Mouse (Mus musculus) thymus, postnatal 14 days (tissue): ENCODE results near the gene Use1.
"Not testable (repeated sequence)": the region's sequence is repeated elsewhere in the genome, so short reads cannot be mapped to it uniquely, and the experiment has no call there.

ENCODE experiments used
- DNase-seq: peaks from one replicate; pipeline ENCODE4 v3.0.0; 2021

Use1 gene

DNA sequence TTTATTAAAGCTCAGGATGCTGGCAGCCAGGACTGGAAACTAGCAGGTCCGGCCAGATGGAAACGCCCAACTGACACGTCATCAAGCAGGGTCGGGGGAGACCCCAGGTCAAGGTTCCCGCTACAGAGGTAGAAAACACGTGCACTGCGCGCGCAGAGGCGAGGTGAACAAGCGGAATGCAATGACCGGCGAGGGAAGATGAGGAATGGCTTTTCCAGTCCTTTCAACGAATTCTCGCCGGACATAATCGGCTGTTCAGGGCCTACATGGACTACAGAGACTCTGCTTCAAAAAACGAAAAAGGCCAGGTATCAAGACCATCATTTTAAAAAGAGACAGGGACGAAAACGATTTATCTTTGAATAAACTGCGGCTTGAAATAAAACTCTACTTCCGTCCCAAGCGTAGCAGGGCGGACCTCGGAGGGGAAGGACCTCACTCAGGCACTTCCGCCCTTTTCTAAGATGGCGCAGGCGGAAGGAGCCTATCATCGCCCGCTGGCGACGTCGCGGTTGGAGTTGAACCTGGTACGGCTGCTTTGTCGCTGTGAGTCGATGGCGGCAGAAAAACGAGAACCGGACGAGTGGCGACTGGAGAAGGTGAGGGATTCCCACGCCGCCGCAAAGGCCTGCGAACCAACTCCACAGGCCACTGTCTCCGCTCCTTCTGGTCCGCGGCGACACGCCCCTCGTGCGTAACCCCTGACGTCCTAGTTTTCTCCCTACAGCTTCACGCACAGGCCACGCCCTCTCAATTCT lies at the start of gene Use1:
Gene Use1, plus strand, starts transcription at position 78 of the 758 bp plus-strand sequence.
- peak; percentile 94 for DNase-seq

- not testable (repeated sequence) for DNase-seq
Observed at GRCm38 (mm10) chr8:71318610-71319009, 48.0 kb upstream of the Use1 start.

DNA sequence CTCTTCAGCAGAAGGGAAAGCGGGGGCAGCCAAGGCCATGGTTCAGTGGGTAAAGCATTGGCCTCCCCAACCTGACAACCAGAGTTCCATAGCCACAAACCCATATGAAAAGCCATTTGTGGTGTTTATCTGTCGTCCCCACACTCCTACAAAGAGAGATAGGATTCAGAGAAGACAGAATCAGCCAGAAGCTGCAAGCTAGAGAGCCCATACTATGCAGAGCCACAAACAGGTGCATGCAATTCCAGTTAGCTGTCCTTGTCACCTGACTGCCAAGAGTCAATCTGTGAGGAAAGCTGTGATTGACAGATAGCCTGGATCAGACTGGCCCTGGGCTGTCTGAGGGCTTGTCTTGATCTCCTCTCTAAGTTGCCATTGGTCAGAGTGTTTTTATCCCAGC lies 46.9 kb upstream of the Use1 start:
- DNase-seq, result not testable (repeated sequence)

GRCm38 (mm10) chr8:71322939-71323338 lies 43.7 kb upstream of the Use1 start:
- DNase-seq, result no peak

DNA sequence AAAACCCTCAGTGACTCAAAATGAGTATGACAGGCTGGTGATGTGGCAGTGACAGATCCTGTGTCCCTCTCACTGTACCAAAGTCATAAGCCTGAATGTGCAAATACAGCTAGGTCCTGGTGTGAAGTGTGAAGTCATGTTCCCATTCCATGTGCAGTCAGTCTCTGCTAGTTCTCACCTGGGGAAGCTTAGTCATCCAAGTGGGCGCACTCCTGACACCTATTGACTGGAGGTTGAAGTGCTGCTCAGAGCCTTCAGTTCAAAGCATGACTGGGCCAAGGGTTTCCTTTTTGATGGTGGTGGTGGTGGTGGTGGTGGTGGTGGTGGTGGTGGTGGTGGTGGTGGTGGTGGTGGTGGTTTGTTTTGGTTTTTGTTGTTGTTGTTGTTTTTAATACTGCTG lies 41.8 kb upstream of the Use1 start:
- DNase-seq, result peak; percentile 31

- DNase-seq, result not testable (repeated sequence)
Observed at GRCm38 (mm10) chr8:71337834-71338233, 28.8 kb upstream of the Use1 start.

DNA sequence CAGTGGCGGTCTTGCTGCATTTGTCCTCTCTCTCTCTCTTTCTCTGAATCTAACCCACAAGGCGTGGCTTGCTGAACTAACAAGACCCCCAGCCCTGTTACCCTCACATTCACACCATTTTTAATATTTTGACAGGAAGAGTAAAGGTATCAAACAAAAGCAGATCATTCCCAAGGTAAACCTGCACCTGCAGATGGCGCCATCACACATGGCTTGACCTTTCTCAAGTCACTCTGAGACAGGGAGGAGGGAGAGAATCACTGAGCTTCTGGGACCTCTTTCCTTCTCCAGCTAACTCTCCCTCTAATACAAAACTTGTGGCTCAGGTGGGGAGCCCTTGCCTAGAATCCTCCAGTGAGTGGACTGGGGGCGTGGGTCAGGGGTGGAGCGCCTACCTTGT lies 26.0 kb upstream of the Use1 start:
- DNase-seq, result peak; percentile 56

DNA sequence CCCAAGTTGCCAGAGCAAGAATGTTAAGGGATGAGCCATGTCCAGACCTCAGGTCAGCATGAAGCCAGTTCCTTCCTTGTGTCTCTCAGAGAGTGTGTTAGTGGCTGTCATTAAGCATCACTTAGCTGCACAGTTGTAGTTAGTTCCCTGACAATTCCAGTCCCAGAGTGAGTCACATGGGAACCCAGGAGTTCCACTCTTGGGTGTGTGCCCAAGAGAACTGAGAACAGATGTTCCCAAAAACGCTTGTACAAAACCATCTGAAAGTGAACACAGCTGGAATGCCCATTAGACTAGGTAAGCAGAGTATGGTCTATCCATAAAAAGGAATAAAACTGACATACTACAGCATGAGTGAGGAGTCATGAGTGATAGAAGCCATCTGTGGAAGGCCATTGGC lies 20.1 kb upstream of the Use1 start:
- DNase-seq, result no peak

DNA sequence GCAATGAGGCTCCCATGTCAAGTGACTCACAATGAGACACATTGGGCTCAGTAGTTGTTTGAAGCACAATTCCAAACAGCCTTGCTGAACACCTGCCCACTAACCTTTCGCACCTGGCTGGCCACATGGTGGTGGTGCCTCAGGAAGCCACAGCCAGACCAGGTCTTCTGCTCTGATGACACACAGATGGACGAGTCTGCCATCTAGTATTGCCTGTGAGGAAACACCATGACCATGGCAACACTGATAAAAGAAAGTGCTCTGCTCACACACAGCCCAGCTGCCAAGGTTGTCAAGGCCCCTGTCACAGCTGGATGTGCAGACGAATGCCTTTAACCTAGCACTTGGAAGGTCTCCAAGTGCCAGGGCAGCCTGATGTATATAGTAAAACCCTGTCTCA lies 15.5 kb upstream of the Use1 start:
- no peak for DNase-seq

GRCm38 (mm10) chr8:71351520-71351919 lies 15.1 kb upstream of the Use1 start:
- DNase-seq, result no peak

DNA sequence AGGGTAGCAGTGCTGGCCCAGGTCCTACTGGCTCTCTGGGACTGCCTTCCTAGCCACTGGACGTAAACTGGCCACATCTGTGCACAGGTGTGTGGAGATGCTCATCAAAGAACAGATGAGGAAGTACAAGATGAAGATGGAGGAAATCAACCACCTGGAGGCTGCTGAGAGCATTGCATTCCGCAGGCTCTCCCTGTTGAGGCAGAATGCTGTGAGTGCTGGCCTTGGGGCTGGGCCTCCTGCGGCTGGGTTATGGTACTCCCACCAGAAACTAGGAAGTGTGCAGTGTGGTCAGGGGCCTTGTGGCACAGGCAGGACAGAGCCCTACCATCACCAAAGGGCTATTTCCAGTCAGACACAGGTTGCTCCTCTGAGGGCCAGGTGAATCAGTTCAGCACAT lies 8.6 kb upstream of the Use1 start:
- no peak for DNase-seq

GRCm38 (mm10) chr8:71367529-71368176 lies 1.0 kb downstream of the Use1 start:
- peak; percentile 32 for DNase-seq

DNA sequence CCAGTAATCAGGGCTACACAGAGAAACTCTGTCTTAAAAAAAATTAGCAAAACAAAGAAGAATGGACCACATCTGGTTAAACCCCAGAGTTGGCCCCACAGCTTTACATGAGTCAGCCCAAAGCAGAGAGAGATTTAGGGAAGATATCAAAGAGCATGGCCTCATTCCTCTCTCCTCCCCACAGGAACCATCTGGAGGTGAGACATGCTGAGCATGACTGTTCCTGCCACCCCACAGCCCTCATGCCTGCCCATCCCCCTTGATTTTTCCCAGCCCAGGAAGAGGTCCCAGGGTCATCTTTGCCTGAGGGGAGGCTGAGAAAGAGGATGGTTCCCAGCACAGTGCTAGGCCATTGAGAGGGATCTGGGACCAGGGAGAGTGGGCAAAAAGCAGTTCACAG lies 1.7 kb downstream of the Use1 start:
- DNase-seq, result no peak

- DNase-seq, result no peak
Observed at GRCm38 (mm10) chr8:71369040-71369718, 2.5 kb downstream of the Use1 start.

DNA sequence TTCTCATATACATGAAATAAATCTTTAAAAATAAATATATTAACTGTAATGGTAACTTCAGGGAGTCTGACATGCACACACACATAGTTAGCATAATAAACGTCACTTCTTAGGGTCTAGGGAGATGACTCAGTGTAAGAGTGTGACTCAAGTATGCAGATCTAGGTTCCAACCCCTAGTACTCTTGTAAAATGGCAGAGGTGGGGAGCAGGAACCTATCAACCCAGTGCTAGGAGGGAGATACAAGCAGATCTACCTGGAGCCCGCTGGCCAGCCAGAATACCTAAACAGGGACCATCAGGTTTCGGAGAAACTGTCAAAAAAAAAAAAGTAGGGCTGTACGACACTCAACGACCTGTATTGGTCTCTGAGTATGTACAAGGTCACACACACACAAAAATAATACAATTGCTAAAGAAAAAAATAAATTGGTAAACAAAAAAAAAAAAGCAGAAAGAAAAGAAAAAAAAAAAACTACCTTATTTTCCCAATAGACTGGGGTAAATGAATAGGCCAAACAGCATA lies 4.1 kb downstream of the Use1 start:
- no peak for DNase-seq

DNA sequence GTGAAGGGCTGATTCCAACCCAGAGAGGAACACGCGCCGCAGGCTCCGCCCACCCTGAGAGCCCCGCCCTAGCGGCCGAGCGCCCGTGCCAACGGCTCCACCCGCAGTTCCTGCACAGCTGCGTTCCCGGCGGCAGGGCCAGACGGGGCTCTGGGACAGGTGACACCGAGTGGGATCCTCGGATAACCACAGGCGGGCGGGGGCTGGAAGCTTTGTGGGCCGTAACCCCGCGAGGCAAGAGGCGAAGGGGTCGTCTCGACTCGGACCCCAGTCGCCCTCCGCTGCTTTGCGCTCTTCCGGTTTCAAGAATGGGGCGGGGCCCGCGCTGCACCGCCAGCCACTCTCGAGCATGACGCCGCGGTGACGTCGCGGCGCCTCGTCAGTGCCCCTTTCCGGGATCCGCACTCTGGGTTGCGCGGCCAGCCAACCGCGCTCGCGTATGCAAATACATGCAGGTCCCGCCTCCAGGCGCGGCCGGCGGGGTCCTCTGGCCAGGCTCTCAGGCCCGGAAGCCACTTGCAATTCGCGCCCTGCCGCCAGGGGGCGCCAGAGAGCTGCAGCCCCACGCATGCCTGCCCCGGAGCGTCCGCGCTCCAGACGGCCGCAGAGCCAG lies 4.7 kb downstream of the Use1 start, which contains the start of gene Ocel1:
Gene Ocel1, plus strand, starts transcription at position 63 of the 613 bp plus-strand sequence.
- DNase-seq, result peak; percentile 98

DNA sequence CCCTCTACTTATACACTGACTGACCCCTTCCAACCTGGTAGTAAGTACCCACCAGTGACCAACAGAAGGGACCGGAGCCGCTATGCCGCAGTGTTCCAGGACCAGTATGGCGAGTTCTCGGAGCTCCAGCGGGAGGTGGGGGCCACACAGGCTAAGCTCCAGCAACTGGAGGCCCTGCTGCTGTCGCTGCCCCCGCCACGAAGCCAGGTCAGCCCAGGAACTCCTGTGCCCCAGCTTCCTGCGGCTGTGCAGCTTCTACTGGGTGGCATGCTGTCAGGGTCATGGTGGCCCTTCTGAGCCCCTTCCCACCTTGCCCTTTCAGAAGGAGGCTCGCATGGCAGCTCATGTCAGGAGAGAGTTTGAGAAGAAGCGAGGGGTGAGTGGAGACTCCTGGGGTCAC lies 5.8 kb downstream of the Use1 start:
- peak; percentile 35 for DNase-seq

DNA sequence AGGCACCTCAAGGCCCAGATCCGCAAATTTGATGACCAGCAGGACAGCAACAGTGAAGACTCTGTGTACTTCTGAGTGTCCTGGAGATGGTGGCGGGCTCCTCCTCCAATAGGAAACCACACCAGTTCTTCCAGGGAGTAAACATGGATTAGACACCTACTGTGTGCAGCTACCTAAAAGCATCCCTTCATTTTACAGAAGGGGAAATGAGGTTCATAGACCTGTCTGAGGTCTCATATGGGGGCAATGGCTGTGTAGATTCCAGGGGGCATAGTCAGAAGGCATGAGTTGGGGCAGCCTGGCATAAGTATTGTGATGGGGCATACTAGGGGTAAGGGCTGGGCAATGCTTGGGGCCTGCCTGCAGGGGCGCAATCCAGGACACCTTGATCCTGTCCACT lies 6.4 kb downstream of the Use1 start:
- no peak for DNase-seq

DNA sequence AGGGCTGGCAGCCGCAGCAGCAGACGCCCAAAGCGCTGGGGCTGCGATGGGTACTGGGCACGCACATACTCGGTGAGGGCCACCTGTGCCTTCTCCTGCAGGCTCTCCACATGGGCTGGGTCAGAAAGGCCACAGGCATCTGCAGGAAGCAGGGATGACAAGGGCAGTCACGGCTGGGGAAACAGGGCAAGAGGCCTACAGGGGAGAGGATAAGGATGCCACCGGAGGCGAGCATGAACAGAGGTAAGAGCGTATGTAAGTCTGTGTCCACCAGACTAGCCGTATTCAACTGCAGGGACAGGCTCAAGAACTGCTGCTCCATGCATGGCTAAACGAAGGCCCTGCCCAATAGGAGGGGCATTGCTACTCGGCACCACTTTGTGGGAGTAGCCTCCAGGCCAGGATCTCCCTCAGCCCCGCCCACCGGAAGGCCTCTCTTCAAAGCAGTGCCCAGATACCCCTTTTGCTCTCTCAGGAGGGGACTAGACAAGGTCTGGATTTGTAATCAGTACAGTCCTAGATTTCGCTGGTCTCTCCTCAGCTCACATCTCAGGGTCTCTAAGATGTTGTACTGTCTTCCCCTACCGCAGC lies 8.1 kb downstream of the Use1 start:
- no peak for DNase-seq

GRCm38 (mm10) chr8:71375581-71376422 lies 9.2 kb downstream of the Use1 start:
- peak; percentile 66 for DNase-seq

DNA sequence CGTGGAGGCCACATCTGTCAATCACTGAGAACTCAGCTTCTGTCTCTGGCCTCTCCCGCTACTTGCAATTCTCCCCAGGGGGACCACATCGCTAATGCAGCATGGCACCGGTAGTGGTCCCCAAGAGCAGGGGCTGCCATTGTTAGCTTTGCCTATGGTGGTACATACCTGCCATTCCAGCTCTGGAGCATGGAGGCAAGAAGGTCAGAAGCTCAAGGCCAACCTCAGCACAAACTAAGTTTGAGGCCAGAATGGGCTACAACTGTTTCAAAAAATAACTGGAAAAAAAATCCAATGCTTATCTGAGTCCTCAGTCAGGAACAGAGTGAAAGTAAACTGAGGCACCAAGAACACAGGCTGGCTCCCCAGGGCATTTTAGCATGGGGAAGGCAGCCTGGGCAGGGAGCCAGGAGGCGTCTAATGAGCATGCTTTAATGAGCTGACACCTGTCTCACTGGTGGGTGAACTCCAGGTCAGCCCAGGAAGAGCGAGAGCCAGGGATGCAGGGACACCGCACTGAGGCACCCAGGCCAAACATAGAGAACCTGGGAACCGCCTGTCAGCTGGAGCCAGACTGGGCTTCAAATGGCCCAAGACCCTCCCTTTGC lies 9.9 kb downstream of the Use1 start:
- DNase-seq, result no peak
